Comparison of ENCODE assay signal across 17 mouse cellular contexts in genomic region chr10:16742246-16742645, GRCm38 (mm10).
"Had no signal": no experiment of that assay in that cellular context is flagged by ENCODE, and none has a peak within 500 bp of the region (broad histone marks: within the 10 kb centered on the region; RNA-seq: fewer than 3 reads in every experiment).

No protein-coding gene starts in this region.

- ATAC-seq: liver, embryonic 12.5 days; liver, postnatal 0 days; lung, postnatal 0 days; midbrain, embryonic 13.5 days; midbrain, embryonic 15.5 days; midbrain, embryonic 16.5 days had no signal

- DNase-seq: left cerebral cortex, postnatal 4 days; liver; liver, embryonic 13.5 days; liver, postnatal 0 days; lung, adult 18-20 months; lung, adult 2 months; lung, embryonic 14.5 days; lung, postnatal 10 days; lung, postnatal 14 days; lung, postnatal 36 days; lung, postnatal 4 days; midbrain, embryonic 14.5 days had no signal
